Mouse (Mus musculus) testis, adult 2 months (tissue): ENCODE measurements around the gene Dnase2b.

ENCODE experiments used
- CTCF ChIP-seq: fragments of 200-500 bp; IDR thresholded peaks from 2 replicates; pipeline ENCODE4 v1.5.1; 2012; ENCODE audit warnings: low read depth, mild to moderate bottlenecking, inconsistent platforms, low read length, moderate library complexity; ENCODE audit not compliant: control insufficient read depth, insufficient read depth, insufficient replicate concordance
- POLR2A ChIP-seq: fragments of 200-500 bp; IDR thresholded peaks from 2 replicates; pipeline ENCODE4 v1.6.1; 2012; ENCODE audit warnings: low read depth, mild to moderate bottlenecking, inconsistent platforms, low read length, moderate library complexity; ENCODE audit not compliant: control insufficient read depth

DNA sequence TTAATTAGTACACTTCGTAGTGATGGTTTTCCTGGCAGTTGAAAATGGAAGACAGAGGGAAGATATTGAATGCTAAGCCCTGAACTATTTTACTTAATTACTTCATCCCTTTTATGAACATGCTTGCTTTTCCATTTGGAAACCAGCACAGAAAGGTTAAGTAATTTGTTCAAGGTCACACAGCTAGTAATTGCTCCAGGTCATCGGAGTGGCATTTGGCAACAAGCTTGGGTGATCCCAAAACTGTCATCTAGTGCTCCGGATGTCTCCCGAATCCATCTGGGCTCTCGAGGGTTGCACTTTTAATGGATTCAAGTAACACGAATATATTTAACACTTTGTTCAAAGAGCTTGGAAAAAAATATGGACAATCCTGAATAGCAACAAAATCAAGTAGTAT, 44.5 kb downstream of the Dnase2b start:
- no peak for TF ChIP-seq CTCF
- TF ChIP-seq POLR2A, result no peak
